Mouse (Mus musculus): ENCODE measurements around the gene Agbl1. TPM values are rescaled to one million over a fixed set of nuclear protein-coding genes. Genes with fewer than 3 reads are reported as not detected.
"Not testable (repeated sequence)": the region's sequence is repeated elsewhere in the genome, so short reads cannot be mapped to it uniquely, and the experiment has no call there.

The Agbl1 gene
- total RNA-seq, 2 experiments from 2014 or later = 0.18 TPM; not detected in 1

DNA sequence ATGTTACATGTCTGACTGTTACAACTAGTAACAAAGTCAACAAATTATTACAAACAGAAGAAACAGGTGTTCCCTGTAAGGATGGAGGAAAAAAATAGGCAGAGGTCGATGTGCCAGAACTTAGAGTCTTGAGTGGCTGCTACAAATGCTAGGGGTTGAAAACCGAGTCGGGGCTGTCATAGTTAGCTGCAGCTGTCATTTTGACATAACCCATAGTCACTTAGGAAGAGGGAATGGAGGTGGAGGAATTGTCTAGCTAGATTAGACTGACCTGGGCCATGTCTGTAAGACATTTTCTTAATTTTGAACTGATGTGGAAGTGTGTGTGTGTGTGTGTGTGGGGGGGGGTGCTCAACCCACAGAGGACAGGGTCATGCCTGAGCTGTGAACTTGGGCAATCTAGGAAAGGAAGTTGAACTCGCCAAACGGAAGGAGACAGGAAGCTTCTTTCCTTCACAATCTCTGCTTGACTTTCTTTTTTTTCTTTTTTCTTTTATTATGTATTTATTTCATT lies 364.9 kb downstream of the Agbl1 start:
- DNase-seq = peak in 1 of 2 experiments; percentile 1

DNA sequence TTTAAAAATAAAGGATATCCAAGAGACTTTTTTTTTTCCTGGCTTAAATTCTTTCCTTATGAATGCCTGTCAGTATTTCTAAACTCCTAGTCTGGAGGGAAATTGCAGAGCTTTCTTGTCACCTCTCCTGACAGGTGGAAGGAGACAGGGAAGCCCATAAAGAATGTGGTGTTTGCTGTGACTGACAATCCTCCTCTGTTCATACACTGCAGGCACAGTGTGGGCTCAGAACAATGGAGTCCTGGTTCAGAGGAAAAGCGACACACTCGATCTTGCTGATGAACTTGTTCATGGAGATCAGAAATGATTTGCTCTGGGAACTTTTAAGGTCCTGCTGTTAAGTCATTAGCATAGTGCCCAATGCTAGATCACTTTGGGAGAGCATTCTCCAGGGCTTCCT lies 368.1 kb downstream of the Agbl1 start:
- no peak for DNase-seq

DNA sequence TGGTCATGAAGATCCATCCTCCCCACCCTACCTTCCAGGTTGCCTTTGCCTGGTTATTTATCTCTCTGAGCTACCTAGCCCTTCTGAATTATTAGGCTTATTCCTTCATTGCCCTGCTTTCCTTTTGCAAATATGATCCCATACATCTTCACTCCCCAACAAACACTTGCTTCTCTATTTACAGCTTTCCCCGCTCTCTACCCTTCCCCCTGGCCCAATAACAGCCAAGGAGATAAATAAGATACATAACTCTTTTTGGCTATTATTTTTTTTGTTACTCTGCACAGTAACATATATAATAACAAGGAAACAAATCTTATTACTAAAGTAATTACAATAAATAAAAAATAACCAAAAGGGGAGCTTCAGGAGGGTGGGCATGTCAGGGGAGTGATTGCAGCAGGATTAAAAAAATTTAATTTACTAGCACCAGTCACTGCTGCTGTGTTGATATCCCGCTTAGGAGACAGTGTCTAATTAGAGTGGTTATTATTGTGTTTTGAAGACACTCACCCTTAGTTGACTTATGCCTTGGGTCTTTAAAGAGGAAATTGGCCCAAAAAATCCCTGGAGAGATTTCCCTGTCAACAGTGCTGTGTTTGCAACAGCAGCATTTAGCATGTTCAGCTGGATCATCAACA lies 370.5 kb downstream of the Agbl1 start:
- DNase-seq = peak; percentile 1 to 5

DNA sequence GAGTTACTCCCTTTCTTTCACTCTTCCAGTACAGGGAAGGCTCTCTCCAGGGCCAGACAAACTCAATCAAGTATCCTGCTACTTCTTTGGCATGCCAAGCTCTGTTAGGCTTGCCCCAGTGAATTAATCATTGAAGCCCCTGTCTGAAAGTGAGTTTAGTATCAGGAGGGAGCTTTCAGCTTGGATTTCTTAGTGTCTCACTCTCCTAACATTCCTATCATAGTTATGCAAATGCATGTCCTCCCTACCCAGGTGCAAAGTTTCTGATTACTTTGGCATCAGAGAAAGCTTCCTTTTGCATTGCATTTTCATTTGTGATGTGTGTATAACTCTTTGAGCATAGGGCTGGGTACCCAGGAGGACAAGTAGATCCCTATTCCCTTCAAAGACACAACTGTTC lies 399.8 kb downstream of the Agbl1 start:
- no peak for DNase-seq

DNA sequence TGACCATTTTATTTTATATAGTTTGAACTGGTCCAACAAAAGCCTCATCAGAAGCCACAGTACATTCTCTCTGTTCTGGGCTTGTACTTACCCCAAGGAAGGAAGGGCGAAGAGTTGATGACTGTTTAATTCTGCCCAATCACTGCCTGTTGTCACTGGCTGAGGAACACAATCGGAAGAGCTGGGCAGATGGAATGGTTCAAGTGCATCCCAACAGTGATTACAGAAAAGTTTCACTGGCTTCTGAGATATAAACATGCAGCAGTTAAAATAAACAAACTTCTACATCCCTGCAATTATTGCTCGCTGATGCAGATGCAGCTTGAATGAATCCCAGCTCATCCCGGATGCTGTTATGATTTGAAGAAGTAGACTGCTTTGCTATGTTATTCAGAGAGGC lies 421.3 kb downstream of the Agbl1 start:
- DNase-seq = no peak

- DNase-seq = peak; percentile 67 to 68
Observed at GRCm38 (mm10) chr7:76661072-76661471, 431.4 kb downstream of the Agbl1 start.

GRCm38 (mm10) chr7:76674856-76675255 lies 445.2 kb downstream of the Agbl1 start:
- DNase-seq = no peak

DNA sequence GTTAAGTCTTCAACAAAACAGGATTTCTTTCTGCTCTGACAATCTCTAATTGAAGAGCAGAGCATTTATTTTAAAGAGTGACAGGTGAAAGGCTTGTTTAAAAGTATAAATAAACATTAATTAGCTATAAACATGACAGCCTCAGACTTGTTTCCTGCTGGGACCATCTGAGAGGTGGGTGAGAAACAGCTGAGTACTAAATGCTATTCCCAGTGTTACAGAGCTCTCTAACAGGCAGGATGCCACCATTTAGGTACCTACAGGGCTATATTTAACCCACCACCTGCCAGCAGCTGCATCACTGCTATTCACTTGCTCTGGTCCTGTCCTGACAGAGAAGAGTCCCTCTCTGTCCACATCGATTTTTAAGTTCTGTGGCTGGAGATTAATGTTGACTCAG lies 471.5 kb downstream of the Agbl1 start:
- no peak for DNase-seq

DNA sequence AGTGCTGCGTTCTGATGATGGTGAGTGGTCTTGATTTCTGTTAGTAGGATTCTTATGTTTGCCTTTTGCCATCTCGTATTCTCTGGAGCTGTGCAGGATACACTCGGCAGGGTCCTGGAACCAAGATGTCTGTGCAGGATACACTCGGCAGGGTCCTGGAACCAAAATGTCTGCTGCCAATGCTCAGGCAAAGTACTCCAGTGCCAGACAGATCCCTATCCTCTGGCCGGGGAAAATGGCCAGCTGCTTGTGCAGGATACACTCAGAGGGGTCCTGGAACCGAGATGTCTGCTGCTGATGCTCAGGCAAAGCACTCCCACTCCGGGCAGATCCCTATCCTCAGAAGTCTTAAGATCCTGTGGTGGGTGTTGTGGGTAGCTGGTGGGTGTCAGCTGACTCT lies 502.5 kb downstream of the Agbl1 start:
- DNase-seq = not testable (repeated sequence)

DNA sequence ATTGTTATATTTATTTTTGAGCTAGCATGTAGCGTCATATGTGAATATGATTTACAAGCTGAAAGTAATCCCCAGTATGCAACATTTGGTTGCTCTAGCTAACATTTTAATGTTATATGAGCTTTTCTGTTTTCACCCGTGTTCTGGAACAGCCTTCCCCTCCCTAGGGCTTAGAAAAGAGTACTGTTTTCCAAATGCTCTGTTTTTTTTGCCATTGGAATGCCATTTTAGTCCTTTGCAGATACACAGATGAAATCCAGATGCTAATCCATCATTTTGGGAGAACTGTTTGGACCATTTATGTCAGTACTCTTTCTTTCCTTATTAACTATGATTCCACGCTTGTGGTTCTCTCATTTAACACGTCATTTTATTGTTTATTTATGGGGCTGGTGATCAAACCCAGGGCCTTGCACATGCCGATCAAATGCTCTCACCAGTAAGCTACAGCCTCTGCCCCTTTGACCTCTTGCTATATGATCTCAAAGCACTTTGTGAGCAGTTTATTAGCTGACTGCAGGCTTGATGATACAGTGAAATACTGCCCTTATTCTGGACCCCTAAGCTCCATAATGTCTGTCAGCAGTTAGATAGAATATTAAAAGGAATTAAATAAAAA lies 547.7 kb downstream of the Agbl1 start:
- DNase-seq = peak; percentile 25 to 27

DNA sequence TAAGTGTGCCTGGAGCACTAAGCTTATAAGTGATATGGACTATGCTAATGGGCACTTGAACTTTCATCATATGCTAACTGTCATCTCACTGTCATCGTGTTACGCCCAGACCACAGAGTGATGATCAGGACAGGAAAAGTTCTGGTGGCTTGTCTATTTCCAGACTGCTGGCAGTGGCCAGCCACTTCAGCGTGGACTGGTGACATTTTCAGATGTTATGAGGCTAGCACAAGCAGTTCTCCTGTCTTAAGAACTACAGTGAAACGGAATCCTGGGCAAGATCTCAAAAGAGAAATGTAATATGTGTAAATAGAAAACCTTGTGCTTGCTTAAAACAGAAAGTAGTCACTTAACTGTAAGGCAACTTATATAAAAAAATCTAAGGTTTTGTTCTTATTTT lies 550.8 kb downstream of the Agbl1 start:
- no peak for DNase-seq

GRCm38 (mm10) chr7:76788561-76789306 lies 559.0 kb downstream of the Agbl1 start:
- DNase-seq = peak; percentile 23 to 35

DNA sequence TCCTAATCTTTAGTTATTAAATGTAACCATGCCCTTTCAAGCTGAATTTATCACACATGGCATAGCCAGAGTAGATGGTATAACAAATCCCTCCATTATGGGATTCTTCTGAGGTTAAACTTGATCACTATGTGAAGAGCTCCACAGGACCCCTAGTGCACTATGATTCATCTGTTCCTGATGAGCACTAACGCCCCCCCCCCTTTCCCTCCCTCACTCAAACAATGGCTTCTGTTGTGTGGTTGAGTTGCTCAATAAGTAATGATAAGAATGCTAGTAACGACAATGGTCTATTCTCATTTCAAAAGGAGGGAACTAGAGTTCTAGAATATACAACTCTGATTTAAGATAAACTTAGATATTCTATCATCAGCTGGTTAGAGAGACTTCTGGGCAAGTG lies 560.4 kb downstream of the Agbl1 start:
- DNase-seq = no peak

DNA sequence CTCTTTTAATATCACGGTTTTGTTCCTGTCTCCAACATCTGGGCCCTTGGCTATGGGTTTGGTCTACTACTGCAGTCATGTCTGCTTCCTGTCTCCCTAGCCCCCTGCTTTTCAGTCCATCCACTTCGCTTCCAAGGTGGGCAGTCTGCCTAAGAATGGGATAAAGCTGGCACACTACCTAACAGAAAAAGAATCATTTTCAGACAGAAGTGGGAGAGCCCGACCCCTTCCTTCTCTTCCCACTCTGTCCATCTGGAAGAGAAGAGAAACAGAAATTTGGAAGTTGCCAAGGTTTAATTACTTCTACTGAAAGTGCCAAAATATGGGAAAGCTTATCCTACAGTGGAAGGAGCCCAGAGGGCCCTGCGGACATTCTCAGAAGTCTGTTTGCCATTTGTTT lies 561.6 kb downstream of the Agbl1 start:
- DNase-seq = peak; percentile 28 to 32

- DNase-seq = no peak
Observed at GRCm38 (mm10) chr7:76810003-76810402, 580.3 kb downstream of the Agbl1 start.

DNA sequence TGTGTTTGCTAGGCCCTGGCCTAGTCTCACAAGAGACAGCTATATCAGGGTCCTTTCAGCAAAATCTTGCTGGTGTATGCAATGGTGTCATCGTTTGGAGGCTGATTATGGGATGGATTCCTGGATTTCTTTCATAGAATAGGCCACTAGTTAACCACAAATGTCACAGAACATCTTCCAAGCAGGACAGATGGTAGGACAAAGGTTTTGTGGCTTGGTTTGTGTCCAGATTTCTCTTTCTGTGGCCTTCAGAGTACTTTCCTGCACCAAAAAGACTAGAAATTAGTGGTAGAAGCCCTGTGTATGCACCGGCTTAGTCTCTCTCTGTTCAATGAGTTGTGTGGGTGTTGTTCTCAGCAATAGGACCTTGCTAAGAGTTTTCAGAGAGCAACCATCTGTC lies 590.9 kb downstream of the Agbl1 start:
- DNase-seq = no peak

DNA sequence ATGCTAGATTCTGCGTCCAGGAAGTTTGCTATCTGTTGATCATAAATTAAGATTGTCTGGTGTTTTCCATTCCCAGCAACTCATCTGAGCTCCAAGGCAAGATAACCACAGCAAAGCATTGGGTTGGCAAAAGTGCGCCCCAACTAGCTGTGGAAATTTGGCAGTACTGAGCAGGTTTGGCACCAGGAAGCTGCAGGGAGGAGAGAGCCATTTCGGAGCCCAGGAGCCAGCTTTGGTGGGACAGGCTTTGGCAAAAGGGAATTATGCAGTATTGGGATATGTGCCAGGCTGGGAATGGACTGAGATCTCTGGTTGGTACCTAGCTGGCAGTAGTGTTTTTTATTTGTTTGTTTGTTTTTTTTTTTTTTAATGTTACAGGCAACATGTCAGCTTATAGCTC lies 612.5 kb downstream of the Agbl1 start:
- no peak for DNase-seq

DNA sequence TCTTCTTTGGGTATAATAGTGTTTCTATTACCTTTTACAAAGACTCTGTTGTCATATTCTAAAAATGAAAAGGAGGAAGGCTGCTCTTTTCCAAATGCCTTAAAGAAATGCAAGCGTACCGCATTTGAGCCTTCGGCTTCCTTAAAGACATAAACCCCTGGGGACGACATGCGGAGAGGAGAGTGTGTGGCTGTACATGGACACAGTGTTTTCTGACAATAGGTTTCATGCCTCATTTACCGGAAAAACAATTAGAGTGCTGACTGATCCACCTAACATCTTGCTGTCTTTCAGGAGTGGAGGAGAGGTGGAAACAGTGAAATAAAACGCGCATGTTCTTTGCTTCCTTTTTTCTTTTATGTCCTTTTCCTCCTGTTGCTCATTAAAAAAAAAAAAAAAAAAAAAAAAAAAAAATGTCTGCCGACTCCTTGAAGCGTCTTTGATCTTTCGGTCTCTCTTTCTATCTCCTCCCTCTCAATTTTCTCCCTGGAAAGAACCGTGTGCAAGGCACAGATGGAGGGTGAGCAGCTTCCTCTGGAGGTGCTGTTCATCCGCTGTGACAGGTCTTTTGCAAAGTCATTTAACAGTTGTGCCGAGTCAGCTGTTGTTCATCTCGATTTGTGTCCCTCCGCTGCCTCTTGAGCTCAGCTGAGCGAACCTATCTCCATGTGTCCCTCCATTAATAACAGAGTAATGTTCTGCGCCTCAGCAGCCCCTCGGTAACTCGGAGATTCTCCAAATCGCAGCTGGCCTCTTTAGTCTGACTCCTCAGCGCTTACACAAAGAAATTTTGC lies 659.9 kb downstream of the Agbl1 start:
- DNase-seq = no peak

- DNase-seq = no peak
Observed at GRCm38 (mm10) chr7:76904096-76904495, 674.4 kb downstream of the Agbl1 start.

DNA sequence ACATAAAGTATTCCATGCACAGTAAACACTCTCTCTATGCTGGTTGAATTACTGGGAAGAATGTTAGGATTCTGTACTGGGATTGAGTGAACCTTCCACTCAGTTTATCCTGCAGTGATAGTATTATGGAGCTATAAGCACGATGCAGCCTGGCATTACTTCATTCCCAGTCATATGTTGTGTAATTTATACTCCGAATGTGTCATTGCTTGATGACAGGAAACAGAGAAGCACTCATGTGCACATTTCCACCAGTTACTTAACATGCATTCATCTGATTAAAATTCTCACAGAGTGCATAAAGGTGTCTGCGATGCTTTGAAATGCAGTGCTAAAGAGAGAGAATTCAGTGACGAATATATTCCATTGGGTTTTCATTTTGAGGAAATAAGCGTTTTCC lies 682.0 kb downstream of the Agbl1 start:
- no peak for DNase-seq

DNA sequence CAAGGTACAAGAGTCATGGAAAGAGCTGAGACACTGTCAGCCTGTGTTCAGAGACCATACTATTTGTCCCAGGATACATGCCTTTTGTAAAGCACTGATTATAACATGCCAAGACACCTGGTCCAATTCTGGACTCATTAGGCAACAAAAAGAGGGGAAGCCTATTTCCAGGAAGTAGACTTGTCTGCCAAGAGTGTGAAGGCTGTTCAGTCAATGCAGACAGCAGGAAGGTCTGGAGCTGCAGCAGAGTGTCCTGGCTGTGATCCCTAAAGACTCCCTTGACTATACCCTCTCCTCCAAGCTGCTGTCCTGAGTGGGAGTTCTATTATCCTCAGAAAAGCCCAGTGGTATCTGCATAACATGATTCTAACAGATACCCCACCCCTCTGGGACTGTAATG lies 689.2 kb downstream of the Agbl1 start:
- no peak for DNase-seq

GRCm38 (mm10) chr7:76921671-76922070 lies 692.0 kb downstream of the Agbl1 start:
- DNase-seq = no peak

DNA sequence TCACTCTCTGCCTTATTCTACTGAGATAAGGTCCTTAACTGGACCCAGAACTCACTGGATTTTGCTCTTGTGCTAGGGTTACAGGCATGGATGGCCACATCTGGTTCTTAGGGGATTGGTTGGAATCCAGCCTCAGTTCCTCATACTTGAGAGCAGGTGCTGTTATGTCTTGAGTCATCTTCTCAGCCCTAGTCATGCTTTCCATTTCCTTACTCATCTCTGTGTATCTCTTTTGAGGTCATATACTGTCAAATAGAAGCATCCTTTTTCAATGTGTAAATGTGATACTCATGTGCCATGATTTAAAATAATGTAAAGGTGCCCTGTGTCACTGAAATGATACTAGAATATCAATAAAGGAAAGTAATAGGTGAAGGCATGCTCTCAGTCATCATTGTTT lies 705.5 kb downstream of the Agbl1 start:
- DNase-seq = no peak

All from heart, adult 18-20 months (tissue).